Mouse (Mus musculus) gastrocnemius, adult 8-10 months (tissue): ENCODE measurements around the gene Glipr1. TPM values are rescaled to one million over a fixed set of nuclear protein-coding genes. Genes with fewer than 3 reads are reported as not detected.
"Not testable (repeated sequence)": the region's sequence is repeated elsewhere in the genome, so short reads cannot be mapped to it uniquely, and the experiment has no call there.

Experiments
- DNase-seq, 2 experiments: peaks; one replicate each; pipeline ENCODE4 v3.0.0; 2022; ENCODE audit warnings: low spot score in 2 of 2
- total RNA-seq, 4 experiments: library from RNA; stranded (reverse); gene quantifications; 2 replicates each; pipeline ENCODE4 v1.2.4; 2022

Gene Glipr1
- under 1 TPM in 2 of 4 experiments, not detected in 2; 0.27 to 0.90 TPM for total RNA-seq

DNA sequence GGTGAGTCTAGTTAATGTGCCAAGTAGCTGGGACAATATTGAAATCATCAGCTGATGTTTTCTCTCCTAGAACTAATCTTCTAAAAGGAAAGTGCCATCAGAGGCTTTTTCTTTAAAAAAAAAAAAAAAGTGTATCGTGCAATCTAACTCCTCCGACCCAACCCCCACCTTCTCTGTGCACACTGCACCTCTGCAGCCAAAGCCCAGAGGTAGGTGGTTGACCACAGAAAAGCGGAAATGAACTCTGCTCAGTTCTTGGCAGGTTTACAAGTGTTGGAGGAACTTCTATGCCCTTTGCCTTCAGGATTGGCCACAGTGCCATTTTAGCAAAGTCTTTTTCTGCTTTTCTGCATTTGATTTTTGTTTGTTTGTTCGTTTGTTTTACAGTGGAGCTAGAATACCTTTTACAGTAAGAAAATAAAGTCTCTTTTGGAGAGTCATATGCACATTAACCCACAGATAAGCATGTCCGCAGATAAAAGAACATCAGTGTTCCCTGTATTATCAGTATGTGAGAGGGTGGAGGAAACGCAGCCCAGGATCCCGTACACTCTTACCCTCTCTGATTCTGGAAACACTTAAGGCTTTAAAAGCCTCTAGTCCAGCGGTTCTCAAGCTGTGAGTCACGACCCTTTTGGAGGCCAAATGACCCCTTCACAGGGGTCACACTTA lies at the start of gene Glipr1:
Gene Glipr1, minus strand, starts transcription at position 88 of the 672 bp plus-strand sequence.
- DNase-seq, result no peak

DNA sequence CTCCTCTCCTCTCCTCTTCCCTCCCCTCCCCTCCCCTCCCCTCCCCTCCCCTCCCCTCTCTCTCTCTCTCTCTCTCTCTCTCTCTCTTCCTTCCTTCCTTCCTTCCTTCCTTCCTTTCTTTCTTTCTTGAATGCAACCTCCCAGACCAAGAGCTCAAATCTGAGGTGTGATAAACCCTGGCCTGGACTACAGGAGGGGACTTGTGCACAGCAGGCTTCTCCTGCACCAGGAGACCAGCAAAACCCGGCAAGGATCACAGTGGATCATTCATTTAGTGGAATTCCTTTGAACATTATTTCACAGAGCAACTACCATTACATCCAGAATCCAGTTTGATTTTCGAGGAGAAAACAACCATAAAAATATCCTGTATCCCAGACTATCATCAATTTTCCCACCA lies 49.5 kb upstream of the Glipr1 start:
- not testable (repeated sequence) for DNase-seq

DNA sequence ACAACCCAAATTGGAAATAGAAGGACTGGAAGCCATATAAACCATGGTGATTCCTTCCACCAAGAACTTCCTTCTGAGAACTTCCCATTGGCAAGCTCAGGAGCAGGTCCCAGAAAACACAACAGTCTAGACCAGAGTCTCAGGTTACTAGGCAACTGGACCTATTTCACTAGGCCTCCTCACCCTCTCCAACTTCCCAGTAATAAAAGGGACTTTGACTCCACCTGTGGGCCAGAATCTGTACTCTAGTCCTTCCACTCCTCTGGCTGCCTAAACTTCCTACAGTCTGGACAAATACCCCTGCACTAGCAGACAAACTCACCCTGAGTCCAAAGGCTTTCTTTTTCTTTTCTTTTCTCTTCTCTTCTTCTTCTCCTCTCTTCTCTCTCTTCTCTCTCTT lies 48.8 kb upstream of the Glipr1 start:
- DNase-seq, result no peak

DNA sequence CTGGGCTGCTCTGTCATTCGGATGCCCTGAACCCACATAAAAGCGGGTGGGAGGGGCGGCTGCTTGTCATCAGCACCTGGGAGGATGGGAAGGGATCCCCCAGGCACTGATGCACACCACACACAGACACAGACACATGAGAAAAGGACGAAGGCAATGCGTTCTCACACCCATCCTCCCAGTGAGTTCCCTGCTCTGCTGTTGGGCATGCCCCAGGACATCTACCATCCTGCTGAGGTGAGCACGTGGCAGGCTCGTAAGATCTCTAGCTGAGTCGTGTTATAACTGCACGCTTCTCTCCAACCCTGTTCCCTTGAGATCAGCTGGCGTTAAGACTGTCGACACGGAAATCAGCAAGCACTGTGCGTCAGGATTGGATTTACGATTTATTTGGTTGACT lies 41.9 kb upstream of the Glipr1 start:
- DNase-seq, result not testable (repeated sequence)

DNA sequence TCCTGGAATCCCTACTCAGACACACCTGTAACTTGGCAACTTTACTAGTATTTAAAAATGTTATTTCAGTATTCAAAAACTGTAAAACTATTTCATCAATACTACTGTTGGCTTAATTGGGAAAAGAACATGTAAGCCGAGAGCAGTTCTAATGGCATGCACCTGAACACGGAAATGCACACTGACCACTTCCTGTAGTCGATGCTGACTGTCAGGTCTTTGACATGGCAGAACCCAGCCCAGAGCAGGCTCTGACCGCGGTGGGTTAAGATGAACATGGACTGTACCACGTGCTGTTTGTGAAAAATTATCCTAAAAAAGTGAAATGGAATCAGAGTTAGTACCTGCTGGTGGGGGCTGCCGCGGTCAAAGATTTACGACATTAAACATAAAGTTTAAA lies 41.1 kb upstream of the Glipr1 start:
- not testable (repeated sequence) for DNase-seq

DNA sequence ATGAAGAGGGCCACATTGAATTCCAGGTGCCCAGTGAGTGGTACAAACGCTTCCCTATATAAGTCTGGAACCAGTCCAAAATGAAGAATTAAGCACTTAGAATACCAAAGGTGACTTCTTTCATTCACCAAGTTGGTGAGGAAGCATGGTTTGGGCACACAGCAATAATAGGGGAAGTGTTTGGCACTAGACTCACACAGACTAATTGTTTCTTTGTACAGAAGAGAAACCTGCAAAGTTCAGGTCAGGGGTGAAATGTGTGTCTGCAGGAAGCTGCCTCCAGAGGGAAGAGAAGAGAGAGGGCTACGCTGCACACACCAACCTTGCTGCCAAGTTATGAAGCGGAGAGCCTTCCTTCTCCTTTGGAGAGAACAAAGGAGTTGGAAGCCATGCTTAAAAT lies 26.3 kb upstream of the Glipr1 start:
- not testable (repeated sequence) for DNase-seq

DNA sequence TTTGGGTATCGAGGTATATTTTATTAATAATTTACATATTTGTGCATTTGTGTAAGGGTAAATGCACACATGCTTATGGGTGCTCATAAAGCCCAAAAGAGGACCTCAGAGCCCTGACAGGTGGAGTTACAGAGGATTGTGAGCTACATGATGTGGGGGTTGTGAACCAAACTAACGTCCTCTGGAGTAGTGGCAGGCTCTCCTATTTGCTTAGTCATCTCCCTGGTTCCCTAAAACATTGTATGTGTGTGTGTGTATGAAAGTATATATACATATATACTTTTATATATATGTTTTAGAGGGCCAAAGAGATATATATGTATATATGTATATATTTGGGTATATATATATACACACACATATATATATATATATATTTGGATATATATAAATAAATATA lies 21.2 kb upstream of the Glipr1 start:
- DNase-seq, result no peak

DNA sequence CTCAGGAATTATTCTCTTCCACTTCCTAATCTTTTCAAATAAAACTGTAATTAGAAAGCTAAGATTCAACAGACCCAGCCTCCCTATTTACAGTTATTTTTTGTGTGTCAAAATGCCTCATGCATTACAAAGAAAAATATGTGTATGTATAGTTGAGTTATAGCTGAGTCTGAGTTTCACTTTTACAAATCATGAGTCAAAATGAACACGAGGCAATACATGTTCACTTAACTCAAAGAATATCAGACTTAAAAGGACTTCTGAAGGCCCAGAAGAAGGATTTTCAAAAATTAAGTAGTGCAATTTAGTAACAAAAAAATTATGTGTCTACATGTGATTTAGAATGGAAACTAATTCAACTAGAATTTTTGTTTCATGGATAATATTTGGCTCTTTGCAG lies 7.1 kb upstream of the Glipr1 start:
- not testable (repeated sequence) for DNase-seq

DNA sequence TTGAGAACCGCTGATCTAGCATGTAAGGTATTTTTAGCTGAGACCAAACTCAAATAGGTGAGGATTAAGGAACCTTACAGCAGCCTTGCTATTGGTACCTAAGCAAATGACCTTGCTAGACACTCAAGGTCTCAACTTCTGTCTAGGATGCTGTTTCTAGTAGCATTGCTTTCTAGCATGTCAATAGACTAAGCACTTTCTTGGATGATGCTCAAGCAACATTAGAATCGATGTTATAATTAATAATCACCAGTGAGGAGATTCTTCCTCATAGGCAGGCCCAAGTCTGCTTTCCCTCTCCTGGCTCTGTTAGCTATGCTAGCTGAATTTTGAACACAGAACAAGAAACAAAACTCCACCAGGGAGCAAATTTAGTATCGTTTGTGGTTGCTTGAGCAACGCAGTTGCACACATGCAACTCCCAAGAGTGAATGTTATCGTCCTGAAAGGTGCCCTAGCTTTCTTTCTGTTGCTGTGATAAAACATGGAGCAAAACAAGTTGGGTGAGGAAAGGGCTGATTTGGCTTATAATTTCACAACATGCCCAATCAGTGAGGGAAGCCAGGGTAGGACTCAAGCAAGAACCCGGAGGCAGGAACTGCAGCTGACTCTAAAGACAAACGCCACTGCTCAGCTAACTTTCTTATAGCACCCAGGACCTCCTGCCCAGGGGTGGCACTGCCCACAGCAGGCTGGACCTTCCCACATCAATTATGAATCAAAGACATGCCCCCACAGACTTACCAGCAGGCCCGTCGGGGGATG lies 493 bp downstream of the Glipr1 start:
- no peak for DNase-seq

DNA sequence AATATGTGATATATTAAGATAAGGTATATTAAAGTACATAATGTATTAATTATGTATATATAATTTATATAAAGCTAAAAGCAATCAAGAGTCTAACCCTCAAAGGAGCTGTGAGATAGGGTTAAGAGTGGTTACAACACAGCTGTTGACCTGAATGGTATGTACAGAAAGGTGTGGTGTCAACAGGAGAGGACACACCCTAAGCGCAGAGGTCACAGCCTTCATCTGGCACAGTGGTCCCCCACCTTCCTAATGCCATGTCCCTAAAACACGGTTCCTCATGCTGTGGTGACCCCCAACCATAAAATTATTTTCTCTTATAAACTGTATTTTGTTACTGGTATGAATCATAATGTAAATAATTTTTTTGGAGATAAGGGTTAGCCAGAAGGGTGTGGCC lies 1.1 kb downstream of the Glipr1 start:
- DNase-seq, result no peak

DNA sequence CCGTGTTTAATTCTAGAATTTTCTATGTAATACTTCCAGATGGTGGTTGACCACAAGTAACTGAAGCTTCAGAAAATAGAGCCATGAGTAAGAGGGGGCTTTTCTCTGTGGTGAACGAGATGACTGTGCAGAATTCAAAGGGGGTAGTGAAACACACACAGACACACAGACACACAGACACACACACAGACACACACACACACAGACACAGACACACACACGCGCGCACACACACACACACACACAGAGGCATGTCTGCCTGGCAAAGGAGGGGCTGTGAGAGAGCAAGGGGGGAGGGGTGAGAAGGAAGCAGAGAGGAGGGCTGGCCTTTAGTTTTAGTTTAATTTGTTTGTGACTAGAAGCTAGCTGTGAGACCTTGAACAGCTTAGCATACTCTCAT lies 1.9 kb downstream of the Glipr1 start:
- no peak for DNase-seq

DNA sequence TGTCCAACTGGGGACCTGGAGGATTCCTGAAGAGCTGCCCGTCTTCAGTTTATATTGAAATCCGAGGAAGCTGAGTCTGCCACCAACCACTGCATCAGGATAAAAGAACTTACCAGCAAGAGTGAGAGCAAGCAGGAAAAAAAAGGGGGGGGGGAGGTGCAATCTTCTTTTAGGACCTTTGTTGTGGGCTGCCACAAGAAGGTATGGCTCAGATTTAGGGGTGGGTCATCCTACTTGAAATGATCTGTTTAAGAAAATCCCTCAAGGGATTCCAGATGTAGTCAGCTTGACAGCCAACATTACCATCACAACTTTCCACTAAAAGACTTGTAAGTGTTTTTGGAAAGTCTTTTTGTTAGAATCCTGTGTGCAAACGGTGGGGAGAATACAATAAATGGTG lies 2.7 kb downstream of the Glipr1 start:
- DNase-seq, result no peak

DNA sequence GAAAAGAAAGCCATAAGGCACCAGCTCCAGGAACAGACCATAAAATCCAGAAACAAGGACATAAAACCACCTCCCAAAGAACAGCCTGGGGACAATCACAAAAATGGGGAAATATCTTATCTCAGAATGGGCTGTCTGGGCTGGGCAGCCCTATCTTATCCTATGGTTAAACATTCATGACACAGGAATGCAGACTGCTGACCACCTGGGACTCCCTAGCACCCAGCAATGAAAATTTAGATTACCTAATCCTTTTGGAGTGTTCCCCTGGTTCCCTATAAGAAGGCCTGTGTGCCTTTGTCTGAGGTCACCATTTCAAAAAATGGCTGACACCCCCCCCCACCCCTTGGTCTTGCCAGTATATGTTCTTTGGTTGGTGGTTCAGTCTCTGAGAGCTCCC lies 4.8 kb downstream of the Glipr1 start:
- DNase-seq, result no peak

DNA sequence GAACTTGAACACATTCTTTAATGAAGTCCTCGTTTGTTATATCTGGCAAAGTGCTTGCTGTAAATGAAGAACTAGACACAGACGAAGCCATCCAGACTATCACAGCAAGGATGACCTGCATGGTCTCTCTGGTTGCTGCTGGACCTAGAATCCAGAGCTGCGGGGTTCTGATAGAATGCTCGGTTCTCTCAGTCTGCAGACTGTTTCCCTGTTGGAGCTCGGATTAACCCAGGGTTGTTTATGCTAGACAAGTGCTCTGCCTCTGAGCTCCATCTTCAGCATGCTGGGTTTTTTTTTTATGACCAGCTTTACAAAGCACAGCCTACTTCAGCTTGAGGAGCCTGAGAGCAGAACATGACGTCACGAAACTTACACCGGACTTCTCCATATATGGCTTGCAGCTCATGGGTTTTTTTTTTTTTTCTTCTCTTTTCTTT lies 5.5 kb downstream of the Glipr1 start:
- DNase-seq, result no peak

DNA sequence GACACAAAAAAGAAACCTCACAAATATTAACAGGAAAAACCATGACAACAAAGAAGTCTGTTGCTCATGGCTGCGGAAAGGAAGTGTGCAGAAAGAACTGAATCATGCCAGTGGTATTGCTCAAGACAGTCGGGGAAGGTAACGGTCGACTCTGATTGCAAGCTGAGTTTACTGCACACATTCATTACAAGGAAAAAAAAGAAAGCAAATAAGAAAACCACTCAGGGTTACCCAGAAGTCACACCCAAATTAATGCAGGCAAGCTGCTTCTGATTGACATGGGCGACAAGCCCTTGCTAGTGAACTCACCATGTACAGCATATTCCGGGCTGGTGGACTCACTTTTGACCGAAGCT lies 5.9 kb downstream of the Glipr1 start:
- DNase-seq, result no peak

DNA sequence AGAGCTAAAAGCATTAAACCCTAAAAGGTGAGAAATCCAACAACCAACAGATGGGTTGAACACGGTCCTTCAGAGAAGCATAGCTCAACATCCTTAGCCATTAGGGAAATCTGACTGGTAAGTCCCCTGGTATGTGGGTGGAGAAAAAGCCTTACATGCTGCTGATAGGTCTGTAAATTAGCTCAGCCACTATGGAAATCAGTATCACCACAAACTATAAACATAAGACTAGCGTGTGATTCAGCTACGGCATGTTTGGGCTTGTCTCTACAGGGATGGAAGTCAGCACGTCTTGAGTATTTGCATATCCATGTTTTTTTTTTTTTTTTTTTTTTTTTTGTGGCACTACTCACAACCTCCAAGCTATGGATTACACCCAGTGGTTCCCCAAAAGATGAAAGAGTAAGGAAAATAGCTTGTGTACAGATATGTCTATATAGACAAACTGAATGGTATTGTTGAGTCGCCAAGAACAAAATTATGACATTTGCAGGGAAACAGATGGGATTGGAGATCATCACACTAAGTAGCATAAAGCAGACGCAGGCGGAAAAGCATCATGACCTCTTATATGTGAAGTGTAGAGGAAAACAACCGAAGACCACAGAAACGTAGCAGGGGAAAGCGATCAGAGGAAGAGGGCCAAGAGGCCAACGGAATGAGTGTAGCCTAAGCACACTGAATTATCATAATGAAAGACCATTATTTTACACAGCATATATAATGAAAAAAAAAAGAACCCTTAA lies 6.5 kb downstream of the Glipr1 start:
- DNase-seq, result no peak

DNA sequence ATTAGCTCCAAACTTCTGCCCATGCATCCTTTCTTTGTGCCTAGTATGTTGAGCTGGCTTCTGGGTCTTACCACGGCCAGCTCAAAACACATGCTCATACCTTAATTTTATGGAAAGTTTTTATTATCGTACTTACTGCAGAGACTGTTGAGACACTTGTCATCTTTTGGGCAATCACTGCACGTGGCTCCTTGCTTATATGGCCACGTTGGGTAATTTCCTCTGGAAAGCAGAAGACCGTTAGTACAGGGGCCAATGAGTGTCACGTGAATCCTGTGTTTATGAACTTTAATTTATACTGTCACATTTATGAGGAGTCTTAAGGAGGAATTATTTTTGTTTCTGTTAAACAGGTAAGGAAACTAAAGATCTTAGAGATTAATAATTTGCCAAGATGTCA lies 16.0 kb downstream of the Glipr1 start:
- DNase-seq, result no peak

DNA sequence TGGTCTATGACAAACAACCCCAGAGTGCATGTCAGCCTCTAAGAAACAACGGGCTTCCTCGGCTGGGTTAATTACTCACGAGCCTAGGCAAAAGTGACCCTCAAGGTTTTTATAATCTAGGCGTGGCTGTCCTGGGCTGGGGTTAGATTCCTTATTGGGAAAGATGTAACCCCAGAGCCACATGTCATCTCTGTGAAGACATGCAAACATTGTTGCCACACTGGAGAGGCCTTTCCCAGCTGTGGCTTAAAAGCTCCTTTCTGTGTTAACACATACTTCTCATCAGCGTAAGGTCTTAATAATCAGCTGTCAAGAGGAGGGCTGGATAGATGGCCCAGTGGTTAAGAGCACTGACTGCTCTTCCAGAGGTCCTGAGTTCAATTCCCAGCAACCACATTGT lies 19.4 kb downstream of the Glipr1 start:
- no peak for DNase-seq

DNA sequence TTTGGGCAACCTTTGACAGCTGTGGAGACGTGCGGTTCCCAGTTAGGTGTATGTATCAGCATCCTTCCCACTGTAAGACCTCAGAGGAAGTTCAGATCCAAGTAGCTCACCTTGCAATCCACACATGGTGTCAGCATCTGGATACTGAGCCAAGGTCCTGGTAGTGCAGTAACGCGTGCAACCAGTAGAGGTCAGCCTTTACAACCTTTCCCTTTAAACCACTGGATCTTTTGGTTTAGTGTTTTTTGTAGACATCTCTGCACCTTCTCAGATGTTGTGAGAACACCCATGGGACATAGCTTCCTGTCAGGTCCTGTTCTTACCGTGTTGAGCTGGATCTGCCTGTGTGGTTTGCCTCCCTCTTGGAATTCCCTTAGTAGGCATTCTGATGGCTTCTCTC lies 24.8 kb downstream of the Glipr1 start:
- DNase-seq, result peak; percentile 32 to 35

DNA sequence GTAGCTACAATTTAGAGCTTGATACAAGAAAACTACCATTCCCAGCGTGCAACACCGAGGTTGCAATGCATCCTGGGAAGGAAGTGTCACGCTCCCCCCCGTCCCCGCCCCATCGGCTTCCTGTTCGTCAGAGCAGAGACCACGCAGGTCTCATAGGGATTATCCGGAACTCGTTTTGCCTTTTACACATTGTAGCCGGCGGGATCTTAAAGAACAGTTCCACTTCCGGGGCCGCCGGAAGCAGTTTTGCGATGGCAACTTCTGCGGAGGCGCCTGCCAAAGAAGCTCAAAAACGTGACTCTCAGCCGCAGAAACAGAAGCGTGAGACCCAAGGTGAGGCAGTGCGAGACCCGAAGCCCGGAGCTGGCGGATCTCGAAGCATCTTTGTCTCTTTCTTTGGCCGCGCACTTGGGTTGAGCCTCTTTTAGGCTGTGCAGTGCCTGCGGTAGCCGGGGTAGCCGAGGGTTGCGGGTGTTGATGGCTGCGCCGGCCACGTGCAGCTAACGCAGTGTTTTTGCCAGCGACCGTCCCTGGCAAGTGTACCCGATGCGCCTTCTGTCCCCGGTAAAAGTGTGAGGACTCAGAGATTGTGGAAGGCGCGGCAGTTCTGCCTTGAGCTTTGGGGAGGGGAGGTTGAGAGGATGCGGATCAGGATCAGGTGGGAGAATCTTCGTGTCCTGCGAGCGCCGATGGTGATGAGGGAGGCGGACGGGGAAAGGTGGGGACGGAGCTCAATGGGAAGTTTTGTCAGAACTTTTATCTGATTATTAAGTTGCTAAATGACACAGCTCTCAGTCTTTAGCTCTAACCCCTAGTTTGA lies 29.7 kb downstream of the Glipr1 start, which contains the start of gene Krr1:
Gene Krr1, plus strand, starts transcription at position 123 of the 820 bp plus-strand sequence.
- peak; percentile 76 to 83 for DNase-seq

DNA sequence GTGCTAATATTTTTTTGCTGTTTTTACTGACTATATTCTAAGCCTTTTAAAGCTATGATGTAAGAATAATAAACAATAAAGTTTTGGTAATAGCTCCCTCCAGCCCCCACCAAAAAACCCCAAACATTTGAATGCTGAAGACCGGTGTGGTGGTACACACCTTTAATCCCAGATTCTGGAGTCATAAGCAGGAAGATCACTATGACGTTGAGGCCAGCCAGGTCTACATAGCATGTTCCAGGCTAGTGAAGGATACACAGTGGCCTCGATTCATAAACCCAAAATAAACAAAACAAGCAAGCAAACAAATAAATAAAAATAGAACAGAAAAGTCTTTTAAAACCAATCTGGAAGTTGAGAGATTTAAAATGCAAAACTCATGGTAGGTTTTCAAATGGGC lies 30.5 kb downstream of the Glipr1 start:
- DNase-seq, result no peak
